Mouse (Mus musculus) right cerebral cortex, adult 18-20 months (tissue): Measurements from ENCODE around the gene Insc.

Experiments
- DNase-seq: peaks from one replicate; pipeline ENCODE4 v3.0.0; 2022; ENCODE audit warnings: mixed read lengths

Gene Insc

GRCm38 (mm10) chr7:114765273-114765672, 21.8 kb downstream of the Insc start:
- DNase-seq = no peak

- DNase-seq = no peak
Observed at GRCm38 (mm10) chr7:114766523-114766922, 23.0 kb downstream of the Insc start.

- DNase-seq = no peak
Observed at GRCm38 (mm10) chr7:114768516-114768915, 25.0 kb downstream of the Insc start.

- no peak for DNase-seq
Observed at GRCm38 (mm10) chr7:114769041-114769440, 25.5 kb downstream of the Insc start.

GRCm38 (mm10) chr7:114770586-114770985, 27.1 kb downstream of the Insc start:
- no peak for DNase-seq

GRCm38 (mm10) chr7:114771801-114772200, 28.3 kb downstream of the Insc start:
- DNase-seq = no peak

GRCm38 (mm10) chr7:114773781-114774180, 30.3 kb downstream of the Insc start:
- DNase-seq = no peak

- no peak for DNase-seq
Observed at GRCm38 (mm10) chr7:114775856-114776255, 32.4 kb downstream of the Insc start.

- DNase-seq = no peak
Observed at GRCm38 (mm10) chr7:114778156-114778770, 34.8 kb downstream of the Insc start.

GRCm38 (mm10) chr7:114779056-114779660, 35.7 kb downstream of the Insc start:
- no peak for DNase-seq

- DNase-seq = no peak
Observed at GRCm38 (mm10) chr7:114783291-114783690, 39.8 kb downstream of the Insc start.

- DNase-seq = no peak
Observed at GRCm38 (mm10) chr7:114791087-114791486, 47.6 kb downstream of the Insc start.

- DNase-seq = no peak
Observed at GRCm38 (mm10) chr7:114792026-114792425, 48.5 kb downstream of the Insc start.

GRCm38 (mm10) chr7:114794400-114794799, 50.9 kb downstream of the Insc start:
- no peak for DNase-seq

GRCm38 (mm10) chr7:114802576-114802975, 59.1 kb downstream of the Insc start:
- peak; percentile 8 for DNase-seq

GRCm38 (mm10) chr7:114805311-114805710, 61.8 kb downstream of the Insc start:
- DNase-seq = no peak

- peak; percentile 76 for DNase-seq
Observed at GRCm38 (mm10) chr7:114807343-114807742, 63.8 kb downstream of the Insc start.

- no peak for DNase-seq
Observed at GRCm38 (mm10) chr7:114808341-114808740, 64.8 kb downstream of the Insc start.

- peak; percentile 81 for DNase-seq
Observed at GRCm38 (mm10) chr7:114817291-114817806, 73.9 kb downstream of the Insc start.

- DNase-seq = no peak
Observed at GRCm38 (mm10) chr7:114817879-114818278, 74.4 kb downstream of the Insc start.

- no peak for DNase-seq
Observed at GRCm38 (mm10) chr7:114818351-114818750, 74.9 kb downstream of the Insc start.

- DNase-seq = no peak
Observed at GRCm38 (mm10) chr7:114818836-114819235, 75.3 kb downstream of the Insc start.

GRCm38 (mm10) chr7:114822736-114823135, 79.2 kb downstream of the Insc start:
- DNase-seq = no peak

- no peak for DNase-seq
Observed at GRCm38 (mm10) chr7:114827360-114827759, 83.9 kb downstream of the Insc start.
